Mouse (Mus musculus): ENCODE data around the gene Hprt.

- TF ChIP-seq CTCF (IDR thresholded peaks at IDR 0.05; ENCODE audit: low read depth, low read length), result no peak
- no peak for TF ChIP-seq POLR2A (IDR thresholded peaks at IDR 0.05; ENCODE audit: borderline replicate concordance, low read depth, low read length)
These were observed 52.2 kb downstream of the Hprt start for GRCm38 (mm10) chrX:53040138-53040537.
